Mouse (Mus musculus) MEL (cell line): Measurements from ENCODE around the gene Hectd4.

ENCODE experiments used
- CHD2 ChIP-seq: IDR thresholded peaks from 2 replicates; pipeline ENCODE4 v1.6.1; 2011; ENCODE audit warnings: low read length, improper control_type of control experiment
- CTCF ChIP-seq, 3 experiments: IDR thresholded peaks in 2 of 3; conservative IDR thresholded peaks in 1 of 3; 2 replicates each; pipeline ENCODE4 v1.5.1; 2011 to 2012; ENCODE audit warnings: low read length in 3 of 3, low read depth in 2 of 3, mild to moderate bottlenecking in 2 of 3, improper control_type of control experiment in 1 of 3, inconsistent platforms in 1 of 3, mixed read lengths in 1 of 3, moderate library complexity in 1 of 3; ENCODE audit not compliant: control insufficient read depth in 1 of 3, insufficient read depth in 1 of 3, poor library complexity in 1 of 3, severe bottlenecking in 1 of 3
- ELF1 ChIP-seq: IDR thresholded peaks from 2 replicates; pipeline ENCODE4 v1.6.1; 2014; ENCODE audit warnings: low read depth, mild to moderate bottlenecking, inconsistent platforms, low read length, improper control_type of control experiment, moderate library complexity
- EP300 ChIP-seq, 2 experiments: IDR thresholded peaks; 2 replicates each; pipeline ENCODE4 v1.6.1; 2011; ENCODE audit warnings: improper control_type of control experiment in 2 of 2, low read length in 2 of 2, low read depth in 1 of 2, mild to moderate bottlenecking in 1 of 2
- MAZ ChIP-seq: IDR thresholded peaks from 2 replicates; pipeline ENCODE4 v1.6.1; 2012; ENCODE audit warnings: low read depth, mild to moderate bottlenecking, inconsistent platforms, low read length, improper control_type of control experiment
- MXI1 ChIP-seq: IDR thresholded peaks from 2 replicates; pipeline ENCODE4 v1.6.1; 2011; ENCODE audit warnings: mild to moderate bottlenecking, low read depth, low read length, improper control_type of control experiment
- NRF1 ChIP-seq: IDR thresholded peaks from 2 replicates; pipeline ENCODE4 v1.6.1; 2014; ENCODE audit warnings: low read depth, mild to moderate bottlenecking, inconsistent platforms, low read length, improper control_type of control experiment, moderate library complexity; ENCODE audit not compliant: poor library complexity, insufficient read depth, severe bottlenecking
- POLR2A ChIP-seq, 2 experiments: IDR thresholded peaks; 2 replicates each; pipeline ENCODE4 v1.6.1; 2011 to 2012; ENCODE audit warnings: low read length in 2 of 2, mild to moderate bottlenecking in 2 of 2, control low read depth in 1 of 2, improper control_type of control experiment in 1 of 2, low read depth in 1 of 2, moderate library complexity in 1 of 2; ENCODE audit not compliant: control insufficient read depth in 1 of 2, insufficient read depth in 1 of 2, poor library complexity in 1 of 2
- UBTF ChIP-seq: IDR thresholded peaks from 2 replicates; pipeline ENCODE4 v1.6.1; 2012; ENCODE audit warnings: low read depth, mild to moderate bottlenecking, inconsistent platforms, low read length, improper control_type of control experiment, moderate library complexity, borderline replicate concordance; ENCODE audit not compliant: insufficient read depth

DNA sequence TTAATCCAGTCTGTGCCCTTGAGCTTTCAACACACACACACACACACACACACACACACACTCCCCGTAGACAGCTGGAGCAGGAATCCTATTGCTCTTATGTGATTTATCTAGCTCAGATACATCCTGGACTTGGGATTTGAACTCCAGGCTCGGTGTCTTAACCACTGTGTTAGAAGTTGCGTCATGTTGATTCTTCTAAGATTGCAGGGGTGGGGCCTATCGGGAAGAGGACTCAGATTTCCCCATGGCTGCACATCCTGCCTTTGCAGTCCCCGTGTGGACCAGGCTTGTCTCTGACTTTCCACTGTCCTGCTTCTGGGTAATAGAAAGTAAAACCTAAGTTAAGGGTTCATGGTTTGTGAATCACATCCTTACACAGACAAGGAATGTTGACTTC is 180.0 kb downstream of the Hectd4 start:
- TF ChIP-seq CTCF (IDR thresholded peaks at IDR 0.05 in 2 of 3, conservative IDR thresholded peaks at IDR 0.05 in 1 of 3; ENCODE audit: control insufficient read depth in 1 of 3, insufficient read depth in 1 of 3, low read depth in 2 of 3, low read length in 3 of 3, poor library complexity in 1 of 3, severe bottlenecking in 1 of 3): no peak
- no peak for TF ChIP-seq MXI1
- no peak for TF ChIP-seq CHD2
- TF ChIP-seq ELF1: no peak
- TF ChIP-seq UBTF: no peak
- no peak for TF ChIP-seq POLR2A (IDR thresholded peaks at IDR 0.05; ENCODE audit: control insufficient read depth in 1 of 2, insufficient read depth in 1 of 2, low read depth in 1 of 2, low read length in 2 of 2, poor library complexity in 1 of 2)
- TF ChIP-seq NRF1: no peak
- TF ChIP-seq EP300 (IDR thresholded peaks at IDR 0.05; ENCODE audit: low read depth in 1 of 2, low read length in 2 of 2): no peak
- TF ChIP-seq MAZ: no peak
